Mouse (Mus musculus) thymus, postnatal 36 days (tissue): ENCODE data around the gene Rgs12.
A peak's percentile ranks its signal among the peaks of the same experiment; 100 is the strongest.

ENCODE experiments used
- DNase-seq, 2 experiments: peaks; one replicate each; pipeline ENCODE4 v3.0.0; 2022; ENCODE audit warnings: mixed read lengths in 2 of 2

The Rgs12 gene

DNA sequence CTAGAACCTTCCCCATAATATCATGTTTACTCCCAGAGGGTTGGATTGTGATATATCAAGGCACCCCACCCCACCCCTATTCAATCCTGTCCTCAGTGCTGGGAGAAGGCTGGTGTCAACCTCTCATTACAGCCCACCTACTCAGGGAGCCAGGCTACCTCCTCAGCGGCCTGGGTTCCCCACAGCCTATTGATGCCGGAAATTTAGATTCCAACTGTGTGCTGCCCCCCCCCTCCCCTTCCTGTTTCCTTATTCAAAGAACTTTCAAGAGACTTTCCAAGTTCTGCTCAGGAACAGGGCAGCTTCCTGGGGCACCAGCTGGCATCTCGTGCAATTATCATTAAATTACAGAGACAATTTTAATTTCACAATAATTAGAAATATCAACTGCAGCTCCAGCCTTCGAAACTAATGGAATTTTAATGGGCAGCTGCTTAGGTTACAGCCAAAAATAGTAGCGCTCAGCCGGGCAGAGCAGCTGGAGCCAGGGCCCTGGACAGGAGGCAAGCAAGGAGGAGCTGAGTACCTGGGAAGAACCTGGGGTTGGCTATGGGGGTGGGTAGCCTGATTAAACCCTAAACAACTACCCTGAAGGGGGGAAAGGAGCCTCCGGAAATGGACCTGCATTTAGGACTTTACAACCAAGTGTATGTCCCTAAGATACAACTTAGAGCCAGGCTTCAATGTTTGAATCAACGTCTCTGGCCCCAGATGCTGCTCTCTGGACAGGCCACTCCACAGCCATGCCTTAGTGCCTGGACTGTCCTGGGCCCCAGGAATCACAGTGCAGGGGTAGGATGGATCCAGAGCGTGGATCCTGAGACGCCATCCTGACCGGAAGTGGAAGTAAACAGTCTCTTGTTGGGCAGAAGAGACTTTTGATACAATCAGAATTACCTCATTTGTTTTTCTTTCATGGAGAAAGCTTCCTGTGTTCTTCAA, 17.5 kb upstream of the Rgs12 start:
- no peak for DNase-seq

DNA sequence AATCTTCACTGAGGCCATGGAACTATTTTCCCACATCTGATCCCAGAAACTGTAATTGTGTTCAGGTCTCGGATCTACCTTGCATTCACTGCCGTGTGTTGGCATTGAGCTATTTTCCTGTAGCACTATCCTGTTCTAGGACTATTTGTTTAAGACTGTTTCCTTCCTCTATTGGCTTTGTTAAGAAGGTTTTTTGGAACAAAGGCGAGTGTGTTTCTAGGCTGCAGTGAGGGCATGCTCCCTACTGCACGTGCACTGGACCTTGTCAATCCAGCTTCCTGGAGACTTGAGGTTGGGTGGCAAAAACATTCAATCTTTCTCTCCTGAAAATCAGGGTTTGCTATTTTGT, 16.8 kb upstream of the Rgs12 start:
- DNase-seq: no peak

DNA sequence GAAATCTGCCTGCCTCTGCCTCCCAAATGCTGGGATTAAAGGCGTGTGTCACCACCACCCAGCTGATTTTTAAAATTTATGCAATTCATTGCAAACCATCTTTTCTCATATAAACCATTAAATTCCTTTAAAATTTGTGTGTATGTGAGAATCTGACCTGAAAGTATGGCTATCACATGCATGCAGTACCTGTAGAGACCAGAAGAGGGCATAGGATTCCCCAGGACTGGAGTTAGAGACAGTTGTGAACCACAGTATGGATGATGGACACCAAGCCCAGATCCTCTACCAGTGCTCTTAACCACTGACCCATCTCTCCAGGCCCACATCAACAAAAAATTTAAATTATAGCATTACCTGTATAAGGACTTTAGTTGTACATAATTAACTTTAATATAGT, 15.8 kb upstream of the Rgs12 start:
- DNase-seq: no peak

DNA sequence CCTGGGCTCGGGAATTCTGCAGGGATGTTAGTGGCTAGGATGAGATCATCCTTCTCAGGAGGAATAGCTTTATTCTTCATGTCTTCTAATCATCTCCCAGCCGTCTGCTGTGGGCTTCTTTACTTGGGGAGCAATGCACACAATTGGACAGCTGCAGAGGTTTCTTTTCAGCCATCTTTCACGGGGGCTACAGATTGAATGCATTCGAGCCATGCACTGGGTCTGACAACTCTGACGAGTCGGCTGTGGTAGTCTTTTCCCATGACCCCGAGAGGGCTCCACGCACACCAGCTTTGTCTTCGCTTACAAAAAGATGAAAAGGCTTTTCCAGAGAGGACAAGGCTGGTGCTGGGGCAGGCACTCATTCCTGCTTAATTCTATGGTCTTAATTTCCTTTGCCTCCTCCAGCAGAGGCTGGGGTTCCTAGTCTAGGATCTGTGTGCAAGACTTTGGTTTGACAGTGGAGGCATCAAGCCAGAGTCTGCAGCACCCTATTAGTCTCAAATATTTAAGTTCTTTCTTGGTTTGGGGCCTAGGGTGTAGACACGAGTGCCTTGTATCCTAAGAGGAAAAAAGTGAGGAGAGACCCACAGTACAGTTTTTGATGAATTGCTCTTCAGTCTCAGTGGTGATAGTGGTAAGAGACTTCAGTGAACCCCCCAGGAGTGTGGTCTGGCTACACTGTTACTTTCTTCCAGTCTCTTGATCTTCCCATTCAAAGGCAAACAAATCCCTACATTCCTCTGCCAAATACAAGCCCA, 7.4 kb upstream of the Rgs12 start:
- no peak for DNase-seq

DNA sequence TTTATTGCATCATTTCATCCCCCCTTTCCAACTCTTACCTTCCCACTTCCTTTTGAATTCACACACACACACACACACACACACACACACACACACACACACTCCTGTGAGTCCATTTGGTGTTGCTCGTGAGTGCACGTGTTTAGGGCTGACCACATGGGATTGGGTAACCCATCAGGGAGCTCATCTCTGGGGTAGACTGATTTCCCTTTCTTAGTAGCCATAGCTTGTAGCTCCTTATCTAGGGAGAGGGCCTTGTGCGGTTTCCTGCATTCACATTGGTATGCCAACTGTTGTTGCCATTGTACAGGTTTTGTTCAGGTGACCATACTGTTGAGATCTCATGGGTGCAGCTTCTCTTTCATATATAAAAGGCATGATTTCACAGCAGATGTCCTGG, 5.8 kb upstream of the Rgs12 start:
- DNase-seq: no peak

GRCm38 (mm10) chr5:34949769-34950211, 545 bp downstream of the Rgs12 start:
- no peak for DNase-seq

- DNase-seq: peak; percentile 10 to 15
These were observed 1.4 kb downstream of the Rgs12 start for GRCm38 (mm10) chr5:34950486-34951160.

DNA sequence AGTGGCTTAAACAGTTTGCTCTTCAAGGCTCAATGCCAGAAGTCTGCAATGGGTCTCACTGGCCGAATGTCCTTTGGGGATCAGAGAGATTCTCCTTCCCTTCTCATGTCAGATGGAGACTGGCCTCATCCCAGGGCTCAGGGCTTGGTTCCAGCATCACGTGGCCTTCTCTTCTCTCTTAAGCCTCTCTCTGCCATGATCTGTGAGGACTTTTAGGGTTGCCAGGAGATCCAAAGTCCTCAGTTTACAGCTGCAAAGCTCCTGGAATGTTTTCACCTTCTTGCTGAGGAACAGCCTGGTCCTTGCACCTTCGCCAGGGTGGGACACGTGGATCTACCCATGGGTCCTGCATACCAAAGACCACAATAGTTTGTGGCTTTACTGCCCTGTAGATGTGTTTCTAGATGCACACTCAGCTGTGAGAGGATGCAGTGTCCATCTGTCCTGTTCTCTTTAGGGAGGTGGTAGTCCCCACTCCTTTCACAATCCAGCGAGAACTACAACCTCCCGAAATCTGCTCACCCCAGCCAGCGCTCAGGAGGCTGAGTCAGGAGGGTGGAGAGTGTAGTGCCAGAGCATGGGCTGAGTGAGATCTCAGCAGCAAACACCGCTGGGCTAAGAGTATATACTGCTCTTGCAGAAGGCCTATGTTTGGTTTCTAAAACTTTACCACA, 2.1 kb downstream of the Rgs12 start:
- no peak for DNase-seq

DNA sequence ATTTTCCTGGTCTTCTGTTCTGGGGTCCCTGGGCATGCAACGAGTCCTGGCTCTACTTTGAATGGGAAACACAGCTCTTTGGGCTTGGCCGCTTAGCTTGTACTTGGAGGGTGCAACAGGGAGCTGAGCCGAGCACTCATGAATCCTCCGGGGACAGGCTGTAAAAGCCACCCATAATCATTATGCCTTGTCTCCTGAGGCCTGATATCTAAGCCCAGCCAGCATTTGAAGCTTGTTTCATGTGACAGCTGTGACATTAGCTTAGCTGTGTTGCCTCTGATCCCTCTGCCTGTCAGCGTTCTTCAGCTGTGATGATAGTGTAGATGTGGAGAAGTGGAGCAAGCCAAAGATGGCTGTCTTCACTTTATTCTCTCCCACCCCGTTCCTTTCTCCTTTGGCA, 5.3 kb downstream of the Rgs12 start:
- no peak for DNase-seq

DNA sequence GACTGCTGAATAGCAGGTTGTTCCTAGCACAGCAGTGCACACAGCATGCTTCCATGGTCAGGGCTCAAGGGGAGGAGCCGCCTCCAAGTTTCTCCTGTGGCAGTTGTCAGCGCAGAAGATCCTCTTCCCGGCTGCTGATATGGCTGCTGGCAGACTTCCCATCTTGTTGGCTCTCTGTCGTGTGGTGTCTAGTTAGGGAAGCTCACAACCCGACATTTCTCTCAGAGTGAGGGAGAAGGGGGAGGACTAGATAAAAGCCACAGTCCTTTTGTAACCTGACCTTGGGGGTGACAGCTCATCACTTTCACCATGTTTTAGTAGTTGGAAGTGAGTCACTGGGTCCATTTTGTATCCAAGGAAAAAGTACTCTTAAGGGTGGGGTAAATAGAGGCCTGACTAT, 6.4 kb downstream of the Rgs12 start:
- no peak for DNase-seq

DNA sequence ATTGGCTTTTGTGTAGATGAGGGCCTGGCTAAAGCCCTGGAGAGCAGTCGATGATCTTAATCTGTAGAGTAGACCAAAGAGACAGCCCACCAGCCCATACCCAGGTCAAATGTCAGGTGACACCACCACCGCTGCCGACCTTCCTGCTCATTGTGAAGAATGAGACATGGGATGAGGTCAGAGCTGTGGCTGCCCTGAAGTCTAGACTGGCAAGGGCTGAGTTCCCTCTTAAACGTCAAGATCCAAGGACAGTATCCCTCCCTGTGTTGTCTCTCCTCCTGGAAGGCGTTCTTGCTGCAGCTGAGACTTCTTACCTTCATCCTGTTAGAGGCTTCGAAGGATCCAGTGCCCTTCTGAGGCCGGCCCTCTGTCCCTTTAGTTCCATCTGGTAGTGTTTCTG, 6.9 kb downstream of the Rgs12 start:
- no peak for DNase-seq

DNA sequence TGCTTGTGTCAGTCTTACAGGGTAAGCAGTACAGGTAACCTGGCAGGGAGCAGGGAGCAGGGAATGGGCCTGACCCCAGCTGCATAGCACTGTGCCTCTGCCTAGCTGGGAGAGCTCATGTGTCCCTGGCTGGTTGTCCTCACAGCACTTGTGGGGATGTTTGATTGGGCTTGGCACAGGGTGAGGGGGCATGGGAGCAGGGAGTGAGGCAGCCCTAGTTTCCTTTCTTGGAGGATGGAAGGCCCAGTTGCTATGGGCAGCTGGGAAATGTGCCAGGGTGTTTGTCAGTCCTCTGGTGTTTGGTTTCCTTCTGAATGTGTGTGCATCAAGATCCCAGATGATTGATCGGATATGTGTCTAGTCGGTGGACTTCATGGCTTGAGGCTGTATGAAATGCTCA, 7.8 kb downstream of the Rgs12 start:
- DNase-seq: no peak

DNA sequence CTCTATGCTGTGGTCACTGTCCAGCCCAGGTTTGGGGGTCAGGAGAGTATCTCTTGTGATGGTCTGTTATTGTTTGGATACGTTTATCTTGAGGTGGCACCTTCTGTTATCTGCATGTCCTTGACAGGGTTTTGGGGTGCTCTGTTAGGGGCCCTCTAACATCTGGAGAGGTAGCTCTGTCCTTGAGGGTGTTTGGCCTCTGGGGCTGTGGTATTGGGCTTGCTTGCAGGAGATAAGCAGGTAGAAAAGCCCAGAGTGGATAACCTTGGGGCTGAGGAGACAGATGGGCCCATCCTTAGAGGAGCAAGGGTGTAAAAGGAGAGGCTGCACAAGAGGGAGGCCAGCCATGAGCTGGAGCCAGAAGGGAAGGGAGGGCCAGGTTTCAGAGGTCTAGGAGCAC, 10.8 kb downstream of the Rgs12 start:
- no peak for DNase-seq

GRCm38 (mm10) chr5:34965531-34965930, 16.3 kb downstream of the Rgs12 start:
- DNase-seq: no peak

DNA sequence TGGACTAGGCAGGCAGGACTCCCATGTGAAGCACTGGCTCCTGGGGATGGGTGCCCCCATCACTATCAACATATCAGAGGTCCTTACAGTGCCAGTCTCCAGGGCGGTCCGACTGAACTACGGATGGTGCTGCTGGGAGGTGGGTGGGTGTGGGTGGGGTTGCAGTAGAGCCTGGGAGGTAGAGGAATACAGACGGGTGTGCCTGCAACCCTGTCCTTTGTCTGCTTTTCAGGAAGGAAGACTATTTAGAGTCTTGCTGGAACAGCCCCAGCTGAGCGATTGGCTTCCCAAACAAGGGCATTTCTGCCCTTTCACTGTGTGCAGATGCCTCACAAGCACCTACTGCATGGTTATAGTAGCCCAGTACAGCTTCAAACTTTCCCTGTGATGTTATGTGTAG, 19.1 kb downstream of the Rgs12 start:
- DNase-seq: no peak

GRCm38 (mm10) chr5:34972471-34972870, 23.2 kb downstream of the Rgs12 start:
- DNase-seq: no peak

DNA sequence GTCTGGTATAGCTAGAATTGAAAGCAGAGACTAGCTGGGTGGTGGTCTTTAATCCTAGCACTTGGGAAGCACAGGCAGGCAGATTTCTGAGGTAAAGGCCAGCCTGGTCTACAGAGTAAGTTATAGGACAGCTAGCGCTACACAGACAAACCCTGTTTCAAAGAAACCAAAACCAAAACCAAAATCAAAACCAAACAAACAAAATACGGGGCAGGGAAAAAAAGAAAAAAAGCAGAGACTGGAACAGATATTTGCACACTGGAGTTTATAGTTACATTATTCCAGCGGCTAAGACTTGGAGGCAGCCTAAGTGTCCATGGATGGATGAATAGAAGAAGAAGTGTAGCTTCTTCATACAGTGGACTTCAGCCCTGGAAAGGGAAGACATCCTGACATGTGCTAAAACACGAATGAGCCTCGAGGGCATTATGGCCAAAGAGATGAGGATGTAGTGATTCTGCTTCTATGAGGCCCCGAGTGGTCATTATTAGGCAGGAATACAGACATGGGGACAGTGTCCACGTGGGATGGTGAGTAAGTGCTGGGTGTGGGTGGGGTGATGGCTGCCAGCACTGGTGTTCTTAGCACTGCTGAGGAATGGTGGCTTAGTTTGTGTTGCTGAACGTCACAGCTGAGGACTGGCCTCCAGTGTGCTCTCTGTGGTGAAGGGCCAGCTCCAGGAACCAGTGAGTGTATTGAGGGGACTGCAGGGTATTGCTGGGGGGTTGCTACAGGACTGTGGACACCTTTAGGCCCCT, 24.5 kb downstream of the Rgs12 start:
- no peak for DNase-seq

GRCm38 (mm10) chr5:34974773-34975443, 25.7 kb downstream of the Rgs12 start:
- no peak for DNase-seq

- no peak for DNase-seq
These were observed 27.5 kb downstream of the Rgs12 start for GRCm38 (mm10) chr5:34976540-34977292.

DNA sequence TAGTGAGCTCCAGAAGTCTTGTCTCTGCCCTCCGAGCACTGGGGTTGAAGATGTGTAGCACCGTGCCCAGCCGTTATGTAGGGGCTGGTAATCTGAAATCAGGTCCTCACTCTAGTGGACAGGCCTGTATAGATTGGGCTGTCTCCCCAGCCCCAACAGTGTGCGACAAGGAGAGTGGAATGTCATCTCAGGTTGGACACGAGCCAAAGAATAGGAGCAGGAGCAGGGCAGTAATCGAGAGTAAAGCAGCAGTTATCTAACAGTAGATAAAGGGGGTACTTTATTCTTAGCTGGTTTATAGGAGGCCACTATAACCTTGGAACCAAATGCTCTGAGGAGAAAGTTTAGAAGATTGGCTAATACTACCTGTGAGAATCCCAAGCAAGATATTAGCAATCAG, 30.9 kb downstream of the Rgs12 start:
- no peak for DNase-seq

DNA sequence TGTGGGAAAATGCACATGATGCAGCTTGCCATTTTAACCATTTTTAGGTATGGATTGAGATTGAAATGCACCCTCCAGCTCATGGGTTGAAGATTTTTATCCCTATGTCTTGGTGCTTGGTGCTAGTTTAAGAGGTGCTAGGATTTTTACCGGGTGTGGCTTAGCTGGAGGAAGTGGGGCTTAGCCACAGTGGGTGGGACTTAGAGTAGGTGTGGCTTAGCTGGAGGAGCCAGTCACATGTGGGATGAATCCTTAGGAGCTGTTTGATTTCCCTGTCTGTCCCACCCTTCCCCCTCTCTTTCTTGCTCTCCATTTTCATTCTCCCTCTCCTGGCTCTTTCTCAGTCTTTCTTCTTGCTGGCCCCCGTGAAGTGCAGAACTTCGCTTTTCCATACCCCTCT, 32.5 kb downstream of the Rgs12 start:
- DNase-seq: no peak
